Mouse (Mus musculus) small intestine, adult 2 months (tissue): ENCODE results near the gene Efcab14.

Source experiments
- CTCF ChIP-seq: fragments of 200-500 bp; IDR thresholded peaks from 2 replicates; pipeline ENCODE4 v1.5.1; 2012; ENCODE audit warnings: low read depth, mild to moderate bottlenecking, control low read depth, inconsistent platforms, low read length, moderate library complexity, mixed read lengths; ENCODE audit not compliant: insufficient replicate concordance, insufficient read length; ENCODE audit errors: extremely low read depth
- POLR2A ChIP-seq: fragments of 200-500 bp; IDR thresholded peaks from 2 replicates; pipeline ENCODE4 v1.6.1; 2012; ENCODE audit warnings: low read depth, mild to moderate bottlenecking, control low read depth, inconsistent platforms, low read length, moderate library complexity

GRCm38 (mm10) chr4:115782026-115782805, 44.7 kb downstream of the Efcab14 start:
- TF ChIP-seq CTCF = no peak
- no peak for TF ChIP-seq POLR2A
